Mouse (Mus musculus) layer of hippocampus, postnatal 10 days (tissue): ENCODE data around the gene Sspn. TPM values are rescaled to one million over a fixed set of nuclear protein-coding genes. Genes with fewer than 3 reads are reported as not detected.

ENCODE experiments used
- DNase-seq, 2 experiments: peaks; one replicate each; pipeline ENCODE4 v3.0.0; 2021; ENCODE audit warnings: low spot score in 2 of 2
- long read RNA-seq: library from polyadenylated mRNA; stranded (forward); transcript quantifications from one replicate; pipeline ENCODE4 v2.0.0, GENCODE M21; 2023
- total RNA-seq, 2 experiments: library from RNA; stranded (reverse); gene quantifications; 2 replicates each; pipeline ENCODE4 v1.2.3; 2021

Gene Sspn
- total RNA-seq, result 1 to 10 TPM; 5.3 to 5.5 TPM
- long read RNA-seq, full-length matches to known transcripts, result 1 of 3 reads
- long read RNA-seq, partial matches to known transcripts, result 0 of 3 reads
- long read RNA-seq, other reads (novel, unspliced or antisense), result 2 of 3 reads

- no peak for DNase-seq
Observed at GRCm38 (mm10) chr6:145931341-145931740, at the start of gene Sspn. Gene Sspn, plus strand, starts transcription at chr6:145931641.

DNA sequence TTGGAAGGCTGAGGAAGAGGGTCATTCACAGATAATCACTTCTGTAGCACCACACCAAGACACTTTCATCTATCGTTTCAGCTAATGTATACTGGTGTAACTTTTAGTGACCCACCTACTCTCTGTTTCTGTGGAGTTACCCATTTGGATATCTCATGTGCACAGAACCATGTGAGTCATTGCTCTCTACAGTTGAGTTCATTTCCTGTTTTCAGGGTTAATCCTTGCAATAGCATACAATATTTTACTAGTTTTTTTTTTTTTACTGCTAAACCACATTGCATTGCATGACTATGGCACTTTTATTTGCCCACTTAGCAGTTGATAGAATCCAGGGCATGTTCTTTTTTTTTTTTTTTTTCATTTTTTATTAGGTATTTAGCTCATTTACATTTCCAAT is 48.4 kb upstream of the Sspn start:
- DNase-seq, result no peak

GRCm38 (mm10) chr6:145883668-145884067 is 47.8 kb upstream of the Sspn start:
- DNase-seq, result no peak

- DNase-seq, result no peak
Observed at GRCm38 (mm10) chr6:145885069-145885468, 46.4 kb upstream of the Sspn start.

DNA sequence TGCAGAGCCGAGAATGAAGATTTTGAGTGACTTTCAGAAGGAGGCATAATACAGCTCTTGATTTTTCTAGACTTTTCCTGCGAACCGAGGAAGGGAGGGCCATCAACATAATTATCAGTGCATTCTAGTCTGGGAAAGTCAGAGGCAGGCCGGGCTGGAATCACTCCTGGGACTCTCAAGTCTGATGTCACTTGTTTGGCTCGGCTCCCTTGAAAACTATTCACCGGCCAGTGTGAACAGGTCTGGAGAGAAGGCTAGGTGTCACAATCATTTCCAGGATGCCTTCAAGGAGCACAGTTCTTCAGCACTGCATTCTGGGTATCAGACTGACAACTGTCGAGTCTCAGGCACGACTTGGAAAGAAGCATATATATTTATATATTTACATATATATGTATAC is 45.2 kb upstream of the Sspn start:
- no peak for DNase-seq

- no peak for DNase-seq
Observed at GRCm38 (mm10) chr6:145887719-145888118, 43.7 kb upstream of the Sspn start.

DNA sequence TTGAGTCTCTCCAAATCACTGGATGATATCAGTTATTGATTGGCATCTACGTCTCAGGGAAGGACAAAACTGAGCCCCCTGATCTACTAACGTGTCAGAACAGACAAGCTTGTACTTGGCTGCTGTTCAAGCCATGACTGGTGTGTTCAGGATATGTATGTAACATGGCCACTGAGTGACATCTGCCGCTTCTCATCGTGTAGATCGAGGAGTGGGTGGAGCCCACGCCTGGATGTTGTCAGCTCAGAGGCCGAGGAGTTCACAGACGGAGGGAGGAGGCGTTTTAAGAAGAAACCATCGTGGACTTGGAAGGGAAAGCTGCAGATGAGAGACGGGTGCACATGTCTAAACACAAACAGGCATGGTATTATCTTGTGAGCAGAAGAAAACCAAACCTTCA is 39.5 kb upstream of the Sspn start:
- DNase-seq, result no peak

- no peak for DNase-seq
Observed at GRCm38 (mm10) chr6:145892381-145893265, 38.8 kb upstream of the Sspn start.

DNA sequence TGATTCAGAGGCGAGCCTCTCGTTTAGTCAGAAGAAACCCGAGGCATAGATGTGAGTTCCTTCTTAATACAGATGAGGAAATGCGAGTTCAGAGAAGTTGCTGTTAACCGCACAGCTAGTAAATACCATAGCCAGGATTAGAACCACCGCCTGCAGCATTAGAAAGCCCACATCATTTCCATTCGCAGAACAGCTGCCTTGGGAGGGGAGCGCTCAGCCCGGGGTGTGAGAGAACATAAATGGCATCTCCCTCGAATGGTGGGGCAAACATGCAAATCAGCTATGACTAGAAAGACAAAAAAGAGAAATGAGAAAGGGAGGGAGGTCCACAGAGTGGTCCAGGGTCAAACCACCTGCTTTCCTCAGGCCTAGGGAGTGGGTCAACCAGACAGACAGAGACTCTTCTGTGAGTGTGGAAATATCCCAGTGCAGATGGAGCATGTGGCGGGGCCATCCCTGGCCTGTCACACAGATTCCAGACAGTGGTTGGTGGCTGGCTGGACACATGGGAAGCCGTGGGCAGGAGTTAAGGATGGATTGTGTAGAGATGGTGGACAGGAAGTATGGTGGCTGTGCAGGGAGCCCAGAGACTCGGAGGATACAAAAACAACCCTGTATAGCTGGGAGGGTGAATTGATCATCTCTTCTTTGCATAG is 37.9 kb upstream of the Sspn start:
- DNase-seq, result no peak

DNA sequence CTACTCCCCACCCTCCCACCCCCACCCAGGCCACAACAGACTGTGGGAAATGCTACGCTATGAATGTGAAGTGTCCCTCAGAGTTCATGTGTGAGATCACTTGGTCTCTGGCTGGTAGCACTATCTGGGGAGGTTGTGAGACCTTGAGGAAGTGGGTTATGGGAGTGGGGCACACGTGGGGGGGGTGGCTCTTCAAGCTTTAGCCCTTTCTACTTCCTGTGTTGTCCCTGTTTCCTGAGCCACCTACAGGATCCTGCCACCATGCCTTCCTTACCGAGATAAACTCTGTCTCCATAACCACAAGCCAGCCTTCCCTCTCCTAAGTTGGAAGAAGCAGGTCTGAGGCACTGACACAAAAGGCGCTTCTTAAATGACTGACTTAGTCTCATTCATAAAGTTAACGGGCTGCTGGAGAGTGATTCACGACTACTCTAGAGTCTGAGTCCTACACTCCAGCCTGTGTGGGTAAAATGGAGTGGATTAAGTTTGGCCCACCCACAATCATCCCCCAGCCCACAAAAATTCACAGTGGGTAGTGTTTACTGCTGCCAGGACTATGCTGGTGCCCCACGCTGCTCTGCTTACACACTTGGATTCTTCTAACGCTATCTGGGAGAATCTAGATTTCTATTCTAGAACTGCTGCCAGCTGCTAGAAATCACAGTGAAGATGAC is 36.6 kb upstream of the Sspn start:
- no peak for DNase-seq

DNA sequence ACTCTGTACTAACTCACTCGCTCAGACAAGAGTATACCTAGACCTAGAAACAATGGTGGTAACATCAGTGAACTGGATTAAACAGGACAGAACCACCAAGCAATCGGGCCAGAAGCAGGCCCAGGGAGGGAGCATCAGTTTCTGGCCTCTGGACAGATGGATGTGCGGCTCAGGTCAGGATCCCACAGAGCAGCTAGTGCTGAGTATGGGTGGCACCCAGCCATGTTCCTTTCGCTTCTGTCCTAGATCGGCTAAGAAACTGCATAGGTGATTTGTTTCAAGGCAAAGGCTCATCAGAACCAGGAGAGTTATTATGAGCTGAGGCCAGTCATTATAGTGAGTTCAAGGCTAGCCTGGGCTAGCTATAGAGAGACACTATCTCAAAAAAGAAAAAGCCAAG is 27.3 kb upstream of the Sspn start:
- no peak for DNase-seq

DNA sequence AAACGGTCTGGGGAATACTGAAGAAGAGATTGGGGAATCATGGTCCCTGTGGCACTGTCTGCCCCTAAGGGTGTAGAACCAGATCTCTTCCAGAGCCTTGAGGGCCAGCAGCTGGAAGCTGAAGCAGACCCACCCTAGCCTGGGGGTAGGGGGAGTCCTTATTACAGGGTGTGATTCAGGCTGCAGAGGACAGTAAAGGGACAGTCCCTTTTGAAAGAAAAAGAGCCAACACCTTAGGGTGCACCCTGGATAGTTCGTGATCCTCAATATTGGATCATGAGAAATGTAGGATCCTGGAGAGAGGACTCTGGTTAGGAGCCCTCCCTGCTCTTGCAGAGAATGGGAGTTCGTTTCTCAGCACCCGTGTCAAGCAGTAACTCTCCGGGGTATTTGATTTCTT is 26.8 kb upstream of the Sspn start:
- DNase-seq, result no peak

DNA sequence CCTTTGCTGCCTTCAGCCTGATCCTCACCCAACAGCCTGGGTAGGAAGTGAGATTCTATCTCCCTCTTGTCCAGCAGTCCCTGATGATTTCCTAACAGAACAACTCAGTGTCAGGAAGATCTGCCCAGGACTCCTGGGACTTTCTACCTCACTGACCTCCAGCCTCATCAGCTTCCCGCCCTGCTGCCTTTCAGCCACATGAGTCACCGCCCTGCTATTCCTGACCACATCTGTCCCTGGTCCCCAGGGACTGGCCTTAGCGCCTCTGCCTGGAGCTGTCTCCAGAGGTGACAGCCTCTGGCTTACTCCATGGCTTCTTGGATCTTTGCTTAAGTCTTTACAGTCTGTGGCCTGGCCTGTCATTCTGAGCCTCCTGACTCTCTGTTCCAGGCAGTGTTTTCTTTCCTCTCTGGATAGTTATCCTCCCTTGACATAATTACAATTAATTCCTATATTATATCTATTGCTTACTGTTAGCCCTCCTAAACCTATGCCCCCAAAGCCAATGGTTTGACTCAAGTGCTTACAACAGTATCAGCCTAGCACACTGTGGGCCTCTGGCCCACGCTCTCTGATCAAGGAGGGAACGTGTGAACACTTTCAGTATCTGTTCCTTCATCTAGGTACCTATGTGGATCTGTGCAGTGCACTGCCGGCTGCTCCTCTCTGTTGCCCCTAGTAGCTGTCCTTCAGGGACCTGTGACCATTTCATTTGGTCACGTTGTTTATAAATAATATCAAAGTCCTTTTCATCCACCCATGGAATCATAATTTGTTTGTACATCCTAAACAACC is 25.1 kb upstream of the Sspn start:
- DNase-seq, result no peak

GRCm38 (mm10) chr6:145909943-145910342 is 21.5 kb upstream of the Sspn start:
- DNase-seq, result no peak

GRCm38 (mm10) chr6:145910469-145911426 is 20.7 kb upstream of the Sspn start:
- no peak for DNase-seq

DNA sequence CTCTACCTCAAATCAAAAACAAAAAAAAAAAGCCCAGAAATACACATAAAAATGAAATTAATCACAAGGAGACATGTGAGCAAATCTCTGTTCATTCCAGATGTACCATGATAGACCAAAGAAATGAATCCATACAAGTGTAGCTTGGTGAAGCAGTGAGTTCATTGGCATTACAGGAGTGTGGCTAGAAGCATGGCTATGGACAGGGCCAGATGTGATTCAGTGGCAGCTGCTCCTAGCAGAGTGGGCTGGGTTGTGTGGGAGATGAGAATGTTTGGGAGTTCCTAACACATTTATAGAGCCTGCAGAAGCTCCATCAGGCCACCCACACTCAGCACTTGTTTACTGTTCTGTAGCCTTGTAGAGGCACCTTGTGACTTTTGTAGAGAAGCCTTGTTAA is 19.2 kb upstream of the Sspn start:
- DNase-seq, result no peak

DNA sequence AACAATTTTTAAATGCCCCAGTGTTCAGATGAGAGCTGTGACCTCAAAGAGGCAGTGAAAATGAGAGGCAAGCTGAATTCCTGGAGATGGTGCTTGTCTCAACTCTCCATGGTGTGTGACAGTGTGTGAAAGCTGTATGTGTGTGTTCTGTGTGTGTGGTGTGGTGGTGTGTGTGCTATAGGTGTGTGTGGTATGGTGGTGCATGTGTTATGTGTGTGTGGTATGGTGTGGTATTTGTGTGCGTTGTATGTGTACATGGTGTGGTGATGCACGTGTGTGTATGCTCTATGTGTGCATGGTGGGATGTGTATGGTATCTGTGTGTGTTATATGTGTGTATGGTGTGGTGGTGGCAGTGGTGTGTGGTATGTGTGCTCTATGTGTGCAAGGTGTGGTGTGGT is 16.0 kb upstream of the Sspn start:
- DNase-seq, result no peak

- DNase-seq, result no peak
Observed at GRCm38 (mm10) chr6:145916401-145916800, 15.0 kb upstream of the Sspn start.

GRCm38 (mm10) chr6:145918236-145918635 is 13.2 kb upstream of the Sspn start:
- DNase-seq, result no peak

DNA sequence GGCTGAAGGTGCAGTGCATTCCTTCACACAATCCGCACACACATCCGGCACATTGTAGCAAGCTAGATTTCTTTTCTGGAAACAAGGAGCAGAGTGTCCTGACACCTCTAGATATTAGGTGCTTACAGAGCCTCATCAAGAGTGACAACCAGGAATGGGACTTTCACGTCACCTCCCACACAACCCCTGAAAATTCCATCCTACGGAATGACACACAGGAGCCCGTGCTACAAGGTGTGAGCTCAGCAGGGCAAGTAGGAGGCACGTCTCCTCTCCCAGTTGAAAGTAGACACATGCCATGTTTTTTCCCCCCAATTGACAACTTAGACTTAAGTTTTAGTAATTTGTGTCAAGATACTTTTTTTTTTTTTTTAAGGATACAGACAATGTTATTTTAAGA is 7.8 kb upstream of the Sspn start:
- no peak for DNase-seq
